Mouse (Mus musculus) large intestine, adult 2 months (tissue): ENCODE data around the gene Nr3c2. TPM values are rescaled to one million over a fixed set of nuclear protein-coding genes. Genes with fewer than 3 reads are reported as not detected.

Experiments used
- DNase-seq: peaks from one replicate; pipeline ENCODE4 v3.0.0-alpha.2; 2012; ENCODE audit warnings: low read depth, low spot score
- WGBS: fragments of 180-500 bp; shearing (Covaris S2); methylation state at CpG from one replicate; pipeline ENCODE4 v1.1.7; 2018; 5-methylcytosine and 5-hydroxymethylcytosine counted together
- polyA plus RNA-seq: library from polyadenylated mRNA; depleted of rRNA; stranded (reverse); fragments of >200 nt; gene quantifications from 2 replicates; pipeline ENCODE4 v1.2.3, GENCODE M21; 2012

The Nr3c2 gene
- polyA plus RNA-seq, 1 experiment, result 5.4 TPM

DNA sequence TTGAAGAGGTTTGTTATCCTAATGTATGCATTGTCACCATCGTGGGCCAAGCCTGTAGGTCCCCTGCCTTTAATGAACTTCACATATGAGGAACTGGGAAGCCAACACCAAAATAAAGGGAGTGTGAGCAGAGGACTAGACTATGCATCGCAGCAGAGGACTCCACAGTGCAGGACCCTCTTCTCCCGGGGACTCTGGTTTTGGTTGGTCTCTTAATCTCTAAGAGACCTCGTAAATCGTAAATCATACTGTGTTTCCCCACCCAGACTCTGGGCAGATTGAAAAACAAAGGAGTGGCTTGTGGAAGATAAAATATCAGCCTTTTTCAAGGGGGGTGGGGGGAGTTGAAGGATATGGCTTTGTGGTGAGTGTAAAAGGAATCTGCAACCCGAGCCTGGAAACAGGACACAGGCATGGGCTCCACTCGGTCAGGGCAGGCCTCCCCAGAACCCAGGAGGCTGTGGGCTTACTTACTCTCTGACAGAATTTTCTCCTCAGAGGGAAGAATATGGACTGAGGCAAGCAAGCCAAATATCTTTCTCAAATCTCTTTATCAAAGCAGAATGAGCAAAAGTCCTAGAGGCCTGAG, 234.6 kb downstream of the Nr3c2 start:
- WGBS, result 39% methylated on average over 7 of the region's 7 CpGs

DNA sequence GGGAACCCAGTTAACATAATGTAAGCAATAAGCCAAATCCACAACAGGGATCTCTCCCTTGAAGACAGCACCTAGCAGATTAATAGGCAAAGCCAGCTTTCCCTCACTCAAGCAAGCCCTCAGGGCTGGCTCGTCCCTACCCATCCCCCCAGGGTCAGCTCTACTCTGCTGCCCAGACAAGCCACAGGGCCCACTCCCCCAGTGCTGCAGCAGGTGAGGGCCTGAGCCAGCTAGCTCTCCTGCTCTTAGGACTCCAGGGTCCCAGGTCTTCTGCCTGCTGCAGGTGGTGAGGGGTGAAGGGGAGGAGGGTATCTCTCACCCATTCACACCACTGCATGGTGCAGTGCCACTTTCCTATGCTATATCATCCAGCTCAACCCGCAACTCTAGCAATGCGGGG, 246.0 kb downstream of the Nr3c2 start:
- WGBS, result 87% methylated on average over 3 of the region's 3 CpGs
- DNase-seq, result no peak

More for the DNA sequence above, 234.6 kb downstream of the Nr3c2 start:
- no peak for DNase-seq

- WGBS, result 57% methylated on average over 3 of the region's 3 CpGs
- DNase-seq, result no peak
Measured at GRCm38 (mm10) chr8:77154496-77154895, 255.3 kb downstream of the Nr3c2 start.

DNA sequence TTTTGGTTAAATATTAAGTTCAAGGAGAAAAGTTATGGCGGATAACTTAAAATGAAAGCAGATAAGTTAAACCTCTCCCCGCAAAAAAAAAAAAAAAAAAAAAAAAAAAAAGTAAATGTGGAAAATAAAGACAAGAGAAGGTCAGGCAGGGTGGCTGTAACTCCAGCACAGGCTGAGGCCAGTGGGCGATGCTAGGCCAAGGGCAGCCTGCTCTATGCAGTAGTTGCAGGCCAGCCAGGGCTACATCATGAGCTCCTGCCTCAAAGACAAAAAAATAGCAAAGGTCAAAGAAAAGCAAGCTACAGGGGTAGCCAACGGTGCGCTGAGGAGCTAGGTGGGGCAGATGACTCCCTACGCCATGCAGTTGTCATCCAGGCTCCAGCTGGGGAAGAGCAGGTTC, 270.1 kb downstream of the Nr3c2 start:
- WGBS, result 51% methylated on average over 6 of the region's 6 CpGs
- DNase-seq, result no peak

DNA sequence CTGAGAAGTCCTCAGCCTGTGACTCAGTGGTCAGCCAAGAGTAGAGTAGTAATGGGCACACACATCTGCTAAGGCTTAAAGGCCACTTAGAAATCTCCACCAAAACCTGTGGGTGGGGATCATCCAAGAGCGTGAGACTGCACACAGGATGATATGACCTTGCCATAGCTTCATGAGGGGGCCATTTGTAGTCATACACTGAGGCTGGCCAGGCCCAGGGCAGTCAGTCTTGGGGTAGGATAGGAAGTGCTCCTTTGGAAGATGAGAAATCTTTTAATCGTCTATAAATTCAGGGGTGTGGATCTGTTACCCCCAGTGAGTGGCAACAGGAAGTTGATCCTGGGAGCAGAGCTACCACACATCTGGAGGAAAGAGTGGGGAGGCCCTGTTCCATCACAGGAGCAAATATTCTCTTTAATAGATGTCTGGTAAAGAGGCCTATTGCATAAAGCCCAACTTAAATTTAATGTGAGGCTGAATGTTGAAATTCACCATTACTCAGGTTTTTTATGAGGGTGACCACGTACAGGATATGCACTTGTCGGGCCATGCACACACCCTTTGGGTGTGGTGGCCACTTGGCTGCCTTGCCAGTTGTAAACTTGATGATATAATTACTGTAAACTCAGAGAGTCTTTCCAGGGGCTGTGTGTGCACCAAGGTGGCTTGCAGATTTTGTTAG, 270.7 kb downstream of the Nr3c2 start:
- peak; percentile 57 for DNase-seq
- WGBS, result 23% methylated on average over 4 of the region's 4 CpGs

DNA sequence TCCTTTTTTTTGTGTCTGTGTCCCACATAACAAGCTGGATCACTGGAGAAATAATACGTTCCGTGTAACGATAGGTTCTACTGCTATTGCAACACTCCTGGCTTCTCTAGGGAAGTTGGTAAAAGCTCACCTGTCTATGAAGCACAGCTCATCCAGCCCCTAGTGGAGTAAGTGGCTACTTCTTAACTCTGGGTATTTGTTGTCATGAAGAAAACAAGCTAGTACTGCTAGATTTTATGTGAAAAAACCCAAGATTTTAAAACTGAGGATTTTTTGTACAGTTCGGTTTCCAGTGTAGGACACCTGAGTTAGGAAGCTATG, 271.2 kb downstream of the Nr3c2 start:
- WGBS, result 42% methylated on average over 4 of the region's 4 CpGs
- no peak for DNase-seq

DNA sequence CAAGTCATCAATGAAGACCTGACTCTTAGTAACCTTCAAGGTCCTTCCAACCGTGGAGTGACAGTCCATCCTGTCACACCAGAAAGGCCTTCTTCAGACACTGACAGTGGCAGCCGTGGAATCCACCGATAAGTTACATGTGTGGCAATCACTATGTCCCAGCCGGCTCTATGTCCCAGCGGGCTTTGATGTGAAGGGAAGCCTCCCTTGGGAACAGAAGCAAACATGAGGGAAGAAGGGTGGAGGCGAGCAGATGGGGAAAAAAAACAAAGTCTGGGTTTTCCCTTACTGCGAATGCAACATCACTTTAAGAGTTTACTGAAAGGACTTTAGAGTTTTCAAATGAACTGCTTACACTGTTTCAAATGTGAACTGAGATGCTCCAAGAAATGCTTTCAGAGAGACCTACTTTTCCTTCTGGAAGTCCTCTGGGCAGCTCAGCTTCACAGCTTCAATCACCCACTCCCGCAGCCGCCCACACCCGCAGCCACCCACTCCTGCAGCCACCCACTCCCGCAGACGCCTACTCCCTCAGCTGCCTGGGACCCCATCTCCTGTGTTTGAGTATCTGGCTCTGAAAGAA, 273.9 kb downstream of the Nr3c2 start:
- DNase-seq, result no peak
- whole genome bisulfite sequencing, result 57% methylated on average over 12 of the region's 12 CpGs

GRCm38 (mm10) chr8:77173736-77174135, 274.5 kb downstream of the Nr3c2 start:
- no peak for DNase-seq
- 14% methylated on average over 3 of the region's 3 CpGs for WGBS

DNA sequence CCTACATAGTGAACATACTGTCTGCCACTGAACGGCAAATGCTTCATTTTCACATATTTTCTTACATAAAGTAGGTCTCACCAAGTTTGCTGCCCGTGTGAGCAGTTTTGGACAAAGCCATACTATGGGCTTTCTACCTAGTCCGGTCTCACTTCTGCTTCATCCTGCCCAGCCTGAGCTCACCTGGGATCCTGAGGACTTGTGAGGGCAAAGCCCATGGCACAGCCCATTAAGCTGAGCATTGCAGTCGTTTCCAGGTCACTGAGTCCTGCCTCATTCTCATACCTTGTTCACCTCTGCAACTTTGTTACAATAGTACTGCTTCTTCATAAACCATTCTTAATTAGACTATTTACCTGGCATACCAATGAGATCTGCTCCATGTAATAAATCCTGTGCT, 276.2 kb downstream of the Nr3c2 start:
- WGBS, result 82% methylated on average over 4 of the region's 4 CpGs
- DNase-seq, result no peak

GRCm38 (mm10) chr8:77176343-77176742, 277.1 kb downstream of the Nr3c2 start:
- 97% methylated on average over 4 of the region's 4 CpGs for WGBS

GRCm38 (mm10) chr8:77185816-77186215, 286.6 kb downstream of the Nr3c2 start:
- 95% methylated on average over 28 of the region's 28 CpGs for WGBS
- no peak for DNase-seq

More at GRCm38 (mm10) chr8:77176343-77176742, 277.1 kb downstream of the Nr3c2 start:
- no peak for DNase-seq

GRCm38 (mm10) chr8:77186914-77187536, 287.8 kb downstream of the Nr3c2 start:
- 88% methylated on average over 9 of the region's 9 CpGs for WGBS
- no peak for DNase-seq

GRCm38 (mm10) chr8:77187748-77188147, 288.5 kb downstream of the Nr3c2 start:
- no peak for DNase-seq
- 25% methylated on average over 9 of the region's 9 CpGs for WGBS

- WGBS, result 40% methylated on average over 4 of the region's 4 CpGs
- DNase-seq, result no peak
Measured at GRCm38 (mm10) chr8:77188298-77188697, 289.1 kb downstream of the Nr3c2 start.

DNA sequence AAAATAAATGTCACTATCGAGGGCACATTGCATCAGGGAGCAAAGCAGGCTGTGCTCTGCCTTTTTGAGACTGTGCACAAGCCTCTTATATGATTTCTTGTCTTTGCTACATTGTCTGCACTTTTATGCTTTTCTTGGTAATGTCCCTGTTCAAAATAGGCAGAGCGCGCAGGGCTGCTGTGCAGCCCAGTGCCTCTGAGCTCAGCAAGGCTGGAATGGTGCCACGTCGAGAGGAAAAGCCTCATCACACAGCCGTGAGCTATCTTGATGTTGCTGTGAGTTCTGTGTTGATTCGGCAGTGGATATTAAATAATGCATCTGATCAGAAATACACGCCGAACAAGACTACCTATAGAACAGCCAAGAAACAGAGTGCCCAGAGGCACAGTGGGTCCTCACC, 290.1 kb downstream of the Nr3c2 start:
- WGBS, result 76% methylated on average over 9 of the region's 9 CpGs
- no peak for DNase-seq

- no peak for DNase-seq
Measured at GRCm38 (mm10) chr8:77190393-77190792, 291.2 kb downstream of the Nr3c2 start.

DNA sequence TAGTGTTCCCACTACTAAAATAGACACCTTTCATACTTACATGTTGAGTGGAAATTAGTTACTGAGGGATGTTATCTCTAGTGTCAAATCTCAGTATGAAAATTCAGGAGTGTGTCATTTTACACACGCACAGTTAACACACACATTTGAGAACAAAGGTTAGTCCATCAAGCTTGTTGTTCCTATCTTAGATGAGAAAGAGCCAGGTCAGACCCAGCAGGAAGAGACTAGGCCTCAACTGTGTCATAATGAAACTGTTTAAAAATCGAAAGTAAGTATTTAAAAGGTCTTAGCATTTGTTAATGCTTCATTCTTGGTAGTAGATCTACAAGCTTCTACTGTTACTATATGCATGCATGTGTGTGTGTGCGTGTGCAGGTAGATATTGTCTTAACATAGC, 310.1 kb downstream of the Nr3c2 start:
- 83% methylated on average over 3 of the region's 3 CpGs for WGBS
- no peak for DNase-seq

More at GRCm38 (mm10) chr8:77190393-77190792, 291.2 kb downstream of the Nr3c2 start:
- WGBS, result 29% methylated on average over 3 of the region's 3 CpGs

GRCm38 (mm10) chr8:77213893-77214464, 314.7 kb downstream of the Nr3c2 start:
- WGBS, result 72% methylated on average over 3 of the region's 3 CpGs
- DNase-seq, result no peak

DNA sequence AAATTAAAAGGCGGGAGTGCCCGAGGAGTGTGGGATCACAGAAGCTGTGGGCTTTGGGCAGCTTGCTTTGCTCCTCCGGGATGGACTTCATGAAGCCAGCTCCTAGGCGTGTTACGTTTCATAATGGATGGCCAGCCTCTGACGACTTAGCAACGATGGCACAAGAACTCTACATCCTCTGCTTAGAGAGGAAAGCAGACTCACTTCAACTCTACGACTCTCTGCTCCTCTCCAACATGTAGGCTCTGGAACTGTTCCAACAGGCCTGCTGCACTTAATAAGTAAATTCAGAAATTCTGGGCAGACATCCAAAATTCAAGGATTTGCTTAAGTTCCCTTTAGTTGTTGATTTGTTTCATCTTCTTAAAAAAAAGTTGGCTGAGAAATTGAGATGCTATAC, 315.4 kb downstream of the Nr3c2 start:
- no peak for DNase-seq
- WGBS, result 62% methylated on average over 8 of the region's 8 CpGs

GRCm38 (mm10) chr8:77215191-77215590, 315.9 kb downstream of the Nr3c2 start:
- no peak for DNase-seq
- 85% methylated on average over 6 of the region's 6 CpGs for WGBS
